Mouse (Mus musculus): ENCODE results near the gene B230217C12Rik.

Gene B230217C12Rik

DNA sequence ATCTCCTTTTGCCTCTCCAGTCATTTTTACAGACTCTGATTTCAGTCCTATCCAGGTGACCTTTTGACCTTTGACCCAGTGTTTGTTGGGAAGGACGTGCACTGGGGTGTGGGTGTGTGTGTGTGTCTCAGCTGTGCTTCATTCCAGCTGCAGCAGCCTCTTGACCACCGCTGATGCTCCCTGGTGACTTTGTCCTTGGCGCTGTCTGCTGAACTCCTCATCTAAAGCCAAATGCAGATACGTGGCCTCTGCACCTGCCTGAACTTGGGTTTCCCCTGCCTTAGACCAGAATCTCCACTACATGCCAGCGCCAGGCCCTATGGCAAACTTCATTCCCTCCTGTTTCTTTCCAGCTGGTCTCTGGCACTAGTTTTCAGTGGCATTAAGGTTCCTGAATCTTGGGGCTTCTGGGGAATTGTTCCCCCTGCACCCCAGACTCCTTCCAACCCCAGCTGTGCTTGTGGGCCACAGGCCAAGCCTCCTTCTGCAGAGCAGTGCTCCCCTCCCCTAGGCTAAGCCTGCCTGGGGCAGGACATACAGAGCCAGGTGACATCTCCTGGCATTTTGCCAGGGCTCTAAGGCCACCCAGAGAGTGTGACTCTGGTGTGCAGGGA is 31.9 kb upstream of the B230217C12Rik start:
- intact Hi-C loops (cut with DNase I) = no loop called here

DNA sequence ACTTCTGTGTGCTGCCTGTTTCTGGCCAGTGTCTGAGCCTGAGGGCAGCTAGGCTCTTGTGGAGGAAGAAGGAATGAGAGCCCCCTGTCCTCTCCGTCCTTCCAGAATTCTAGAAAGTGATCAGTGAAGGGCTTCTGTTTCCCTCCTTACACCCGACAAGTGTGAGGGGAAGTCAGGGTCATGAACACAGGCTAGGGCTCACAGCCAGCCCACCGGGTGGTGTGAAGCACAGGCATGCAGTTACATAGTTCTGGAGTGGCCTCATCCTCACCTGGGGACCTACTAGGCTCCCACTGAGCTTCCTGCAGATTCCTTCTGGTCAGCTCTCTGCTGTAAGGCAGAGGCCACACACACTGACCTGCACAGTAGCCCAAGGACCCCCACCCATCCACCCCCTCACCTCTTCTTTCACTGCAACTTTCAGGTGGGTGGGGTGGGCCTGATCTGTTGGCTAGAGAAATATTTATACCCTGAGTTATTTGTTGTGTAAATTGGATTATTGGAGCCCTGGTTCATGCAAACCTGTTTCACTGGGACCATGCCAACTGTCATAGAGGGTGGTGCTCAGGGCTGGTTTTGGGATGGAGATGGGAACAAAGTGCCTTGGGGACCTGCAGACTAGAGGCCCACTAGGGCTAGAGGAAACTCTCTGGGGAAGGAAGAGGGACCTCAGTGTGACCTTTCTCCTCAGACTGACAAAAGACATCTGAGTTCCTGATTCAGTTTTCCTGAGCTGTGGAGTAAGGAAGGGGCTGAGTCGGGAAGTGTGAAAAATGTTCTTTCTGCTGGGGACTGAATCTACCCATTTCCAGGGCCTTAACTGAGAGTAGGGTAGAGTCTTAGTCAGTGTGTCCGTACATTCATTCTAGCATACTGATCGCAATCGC is 31.1 kb upstream of the B230217C12Rik start:
- intact Hi-C loops (cut with DNase I) = no loop called here

- intact Hi-C loops (cut with DNase I) = no loop called here
Measured at GRCm38 (mm10) chr11:97810356-97810755, 30.2 kb upstream of the B230217C12Rik start.

GRCm38 (mm10) chr11:97810970-97811369 is 29.6 kb upstream of the B230217C12Rik start:
- intact Hi-C loops (cut with DNase I) = no loop called here

DNA sequence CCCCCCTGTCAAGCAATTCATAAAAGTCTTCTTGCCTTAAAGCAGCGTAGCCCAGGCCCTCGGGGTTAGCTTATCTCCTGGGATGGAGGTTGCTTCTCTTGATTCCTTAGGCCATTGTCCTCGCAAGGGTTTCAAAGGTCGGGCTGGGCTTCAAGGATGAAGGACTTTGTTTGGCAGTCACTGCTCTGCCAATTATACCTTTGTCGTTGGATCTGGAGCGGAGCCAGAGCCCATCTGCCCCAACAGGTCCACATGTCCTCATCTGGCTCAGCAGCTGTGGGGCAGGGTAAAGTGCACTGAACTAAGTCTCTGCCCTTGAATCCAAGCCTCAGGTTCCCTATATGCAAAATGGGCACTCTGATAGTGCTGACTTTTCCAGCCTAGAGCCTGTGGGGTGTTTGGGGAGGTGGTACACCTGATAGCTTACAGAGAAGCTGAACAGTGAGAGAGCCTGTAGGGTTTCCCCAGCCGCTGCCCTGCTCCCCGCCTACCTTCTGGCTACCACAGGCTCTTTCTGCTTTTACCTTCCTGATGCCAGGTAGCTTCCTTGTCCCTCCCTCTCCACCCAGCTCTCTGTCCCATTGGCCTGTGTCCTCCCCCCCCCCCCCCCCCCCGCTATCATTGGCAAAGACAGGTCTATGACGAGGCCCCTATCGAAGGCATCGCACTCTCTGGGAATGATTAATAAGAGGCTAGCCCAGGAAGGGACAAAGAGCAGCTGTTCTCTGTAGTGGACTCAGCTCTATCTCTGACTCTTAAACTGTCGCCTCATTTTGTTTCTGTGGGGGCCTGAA is 28.8 kb upstream of the B230217C12Rik start:
- intact Hi-C loops (cut with DNase I) = no loop called here

DNA sequence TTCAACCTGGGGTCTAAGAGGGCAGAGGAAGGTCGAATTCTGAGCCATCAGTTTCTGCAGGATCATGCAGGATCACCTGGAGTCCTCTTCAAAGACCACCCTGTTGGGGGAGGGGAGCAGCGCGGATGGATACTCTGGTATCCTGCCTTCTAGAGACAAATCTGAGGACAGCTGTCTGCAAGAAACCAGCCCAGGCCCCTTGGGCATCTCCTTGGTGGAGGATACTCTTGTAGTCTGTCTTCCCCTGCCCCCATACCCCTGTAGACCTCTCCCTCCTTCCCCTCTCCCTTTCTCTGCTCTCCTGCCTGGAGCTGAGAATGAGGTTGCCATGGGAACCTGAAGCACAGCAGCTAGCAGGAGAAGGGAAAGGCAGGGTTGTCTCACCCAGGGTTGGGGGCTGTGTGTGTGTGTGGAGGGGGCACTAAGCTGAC is 28.1 kb upstream of the B230217C12Rik start:
- intact Hi-C loops (cut with DNase I) = no loop called here

GRCm38 (mm10) chr11:97813085-97813484 is 27.5 kb upstream of the B230217C12Rik start:
- intact Hi-C loops (cut with DNase I) = no loop called here

- intact Hi-C loops (cut with DNase I) = no loop called here
Measured at GRCm38 (mm10) chr11:97813746-97814515, 26.6 kb upstream of the B230217C12Rik start.

DNA sequence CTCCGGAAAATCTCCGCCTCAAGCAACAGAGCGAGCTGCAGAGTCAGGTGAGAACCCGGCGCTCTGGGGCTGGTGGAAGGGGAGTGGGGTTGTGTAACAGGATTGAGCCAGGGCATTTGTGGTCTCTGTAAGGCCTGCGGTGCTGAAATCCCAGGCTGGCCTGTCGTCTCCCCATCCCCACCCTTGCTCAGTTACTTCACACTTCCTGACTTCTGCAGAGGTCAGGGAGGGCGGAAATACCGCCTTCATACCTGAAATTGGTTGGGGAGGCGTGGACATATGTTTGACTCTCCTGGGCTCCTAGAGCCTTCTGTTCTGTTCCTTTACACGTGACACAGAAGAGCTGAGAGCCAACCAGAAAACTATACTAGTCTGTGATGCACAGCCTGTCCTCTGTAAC is 24.8 kb upstream of the B230217C12Rik start:
- intact Hi-C loops (cut with DNase I) = no loop called here

DNA sequence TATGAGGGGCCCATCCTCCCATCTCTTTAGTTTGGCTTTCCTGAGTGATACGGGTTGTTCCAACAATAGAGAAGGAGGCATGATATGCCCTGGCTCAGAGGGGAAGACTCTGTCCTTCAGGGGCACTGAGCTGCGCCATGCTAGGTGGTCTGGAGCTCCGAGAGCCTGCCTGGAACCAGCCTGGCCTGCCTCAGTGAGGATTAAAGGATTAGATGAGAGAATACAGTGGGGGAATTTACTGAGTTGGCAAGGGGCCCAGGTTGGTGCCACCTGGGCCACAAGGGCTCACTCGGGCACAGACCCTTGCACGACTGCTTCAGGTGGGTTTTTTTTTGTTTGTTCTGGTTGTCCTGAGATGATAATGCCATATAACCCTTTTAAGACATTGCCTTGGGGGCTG is 24.4 kb upstream of the B230217C12Rik start:
- intact Hi-C loops (cut with DNase I) = no loop called here

DNA sequence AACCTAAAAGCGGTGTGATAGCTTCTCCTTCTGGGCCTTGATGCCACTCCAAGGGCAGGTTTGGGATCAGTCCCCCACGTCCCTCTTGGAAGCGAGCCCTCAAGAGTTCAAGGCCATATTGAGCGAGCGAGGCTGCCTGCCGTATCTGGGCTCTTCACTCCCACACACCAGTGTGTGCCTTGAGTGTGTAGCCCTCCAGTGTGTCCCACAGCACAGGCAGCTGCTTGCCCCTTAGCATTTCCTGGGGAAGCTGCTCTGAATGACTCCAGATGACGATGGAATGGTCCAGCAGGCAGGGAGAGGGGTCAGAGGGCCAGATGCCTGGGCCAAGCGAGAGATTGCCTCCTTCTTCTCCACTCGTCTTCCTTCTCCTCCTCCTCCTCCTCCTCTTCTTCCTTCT is 23.7 kb upstream of the B230217C12Rik start:
- intact Hi-C loops (cut with DNase I) = no loop called here

- intact Hi-C loops (cut with DNase I) = no loop called here
Measured at GRCm38 (mm10) chr11:97817379-97817778, 23.2 kb upstream of the B230217C12Rik start.

DNA sequence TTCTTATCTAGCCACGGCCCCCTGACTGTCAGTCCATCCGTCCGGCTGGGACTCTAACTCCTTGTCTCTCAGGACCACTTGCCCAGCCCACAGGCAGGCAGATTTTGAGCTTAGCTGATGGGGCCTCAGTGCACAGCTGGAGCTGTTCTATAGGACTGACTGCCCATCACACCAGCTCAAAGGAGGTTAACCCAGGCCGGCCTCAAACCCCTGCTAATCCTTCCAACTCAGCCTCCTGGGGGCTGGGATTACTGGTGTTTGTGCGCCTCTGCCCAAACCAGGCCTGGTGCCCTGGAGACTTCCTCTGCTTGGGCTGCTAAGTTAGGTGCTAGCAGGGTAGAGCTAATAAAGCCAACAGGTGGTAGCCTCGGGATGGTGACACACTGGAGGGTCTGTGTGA is 22.6 kb upstream of the B230217C12Rik start:
- intact Hi-C loops (cut with DNase I) = no loop called here

DNA sequence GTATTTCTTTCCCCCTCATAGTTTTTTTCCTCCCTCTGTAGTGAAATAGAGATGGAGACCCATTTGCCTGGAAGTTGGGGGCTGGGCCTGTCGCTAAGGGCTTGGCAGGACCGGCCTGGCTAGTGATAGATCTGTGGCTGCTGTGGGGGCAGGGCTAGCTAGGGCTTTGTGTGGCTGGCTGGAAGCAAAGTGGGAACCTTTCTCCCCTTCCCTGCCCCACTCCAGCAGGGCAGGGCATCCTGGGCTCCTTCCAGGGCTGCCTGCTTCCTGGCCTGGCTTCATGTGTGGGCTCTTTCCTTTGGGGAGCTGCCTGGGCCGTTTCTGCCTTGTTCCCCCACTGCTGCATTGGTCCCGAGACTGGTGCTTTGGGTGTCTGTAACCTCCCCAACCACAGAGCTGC is 22.0 kb upstream of the B230217C12Rik start:
- intact Hi-C loops (cut with DNase I) = no loop called here

DNA sequence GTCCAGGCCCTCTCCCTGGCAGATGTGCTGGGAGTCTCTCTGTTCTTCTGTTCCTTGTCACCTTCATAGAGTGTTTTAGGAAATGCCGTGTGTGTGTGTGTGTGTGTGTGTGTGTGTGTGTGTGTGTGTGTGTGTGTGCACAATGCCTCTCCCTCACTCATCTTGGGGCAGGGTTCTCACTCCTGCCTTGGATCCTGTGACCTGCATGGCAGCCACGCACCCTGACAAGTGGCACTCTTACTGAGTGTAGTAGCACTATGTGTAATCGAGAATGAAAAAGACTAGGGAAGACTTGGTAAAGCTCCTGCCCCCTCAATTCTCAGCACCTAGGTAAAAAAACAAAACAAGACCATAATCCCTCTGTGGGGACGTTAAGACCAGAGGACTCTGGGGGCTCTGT is 21.5 kb upstream of the B230217C12Rik start:
- intact Hi-C loops (cut with DNase I) = no loop called here

DNA sequence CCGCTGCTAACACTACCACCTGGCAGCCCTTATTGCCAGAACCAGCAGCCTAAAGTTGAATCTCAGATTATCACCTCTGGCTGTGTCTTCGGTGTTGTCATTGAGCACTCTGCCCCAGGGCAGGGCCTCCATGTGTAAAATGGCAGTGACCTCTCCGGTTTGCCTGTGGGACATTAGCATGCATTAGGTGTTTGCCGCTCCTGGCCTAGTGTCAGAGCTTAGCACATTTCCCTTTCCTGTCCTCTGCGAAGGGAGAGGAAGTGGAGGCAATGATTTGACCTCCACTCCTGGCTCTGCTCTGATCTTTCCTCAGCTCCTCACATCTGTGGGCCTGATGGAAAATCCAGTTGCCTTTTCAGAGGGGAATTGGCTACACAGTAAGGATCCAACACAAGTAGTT is 20.7 kb upstream of the B230217C12Rik start:
- intact Hi-C loops (cut with DNase I) = no loop called here

GRCm38 (mm10) chr11:97820840-97821239 is 19.7 kb upstream of the B230217C12Rik start:
- intact Hi-C loops (cut with DNase I) = no loop called here

DNA sequence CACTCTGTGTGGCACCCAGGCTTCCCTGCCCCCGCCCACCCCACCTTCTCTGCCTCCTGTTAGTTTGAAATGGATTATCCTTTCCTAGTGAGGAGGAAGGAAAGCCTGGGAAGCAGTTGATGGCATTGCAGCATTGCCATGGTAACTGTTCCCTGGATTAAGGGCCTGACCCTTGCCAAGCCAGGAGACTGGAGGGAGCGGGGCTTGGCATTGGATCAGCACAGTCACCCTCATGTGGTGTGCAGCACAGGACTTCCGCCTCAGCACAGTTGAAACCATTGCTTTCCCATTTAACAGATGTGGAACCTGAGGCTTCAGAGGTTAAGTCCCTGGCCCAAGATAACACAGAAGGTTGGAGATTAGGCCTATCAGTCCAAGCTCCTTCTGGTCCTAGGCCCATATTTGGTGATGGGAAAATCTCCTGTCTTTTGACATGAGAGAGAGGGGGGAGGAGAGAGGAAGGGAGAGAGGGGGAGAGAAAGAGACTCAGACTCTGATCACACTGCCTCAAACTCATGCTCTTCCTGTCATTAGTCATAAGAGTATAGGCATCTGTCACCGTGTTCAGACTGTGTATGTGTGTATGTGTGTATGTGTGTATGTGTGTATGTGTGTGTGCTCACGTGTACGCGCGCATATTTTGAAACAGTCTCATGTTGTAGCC is 19.0 kb upstream of the B230217C12Rik start:
- intact Hi-C loops (cut with DNase I) = no loop called here

DNA sequence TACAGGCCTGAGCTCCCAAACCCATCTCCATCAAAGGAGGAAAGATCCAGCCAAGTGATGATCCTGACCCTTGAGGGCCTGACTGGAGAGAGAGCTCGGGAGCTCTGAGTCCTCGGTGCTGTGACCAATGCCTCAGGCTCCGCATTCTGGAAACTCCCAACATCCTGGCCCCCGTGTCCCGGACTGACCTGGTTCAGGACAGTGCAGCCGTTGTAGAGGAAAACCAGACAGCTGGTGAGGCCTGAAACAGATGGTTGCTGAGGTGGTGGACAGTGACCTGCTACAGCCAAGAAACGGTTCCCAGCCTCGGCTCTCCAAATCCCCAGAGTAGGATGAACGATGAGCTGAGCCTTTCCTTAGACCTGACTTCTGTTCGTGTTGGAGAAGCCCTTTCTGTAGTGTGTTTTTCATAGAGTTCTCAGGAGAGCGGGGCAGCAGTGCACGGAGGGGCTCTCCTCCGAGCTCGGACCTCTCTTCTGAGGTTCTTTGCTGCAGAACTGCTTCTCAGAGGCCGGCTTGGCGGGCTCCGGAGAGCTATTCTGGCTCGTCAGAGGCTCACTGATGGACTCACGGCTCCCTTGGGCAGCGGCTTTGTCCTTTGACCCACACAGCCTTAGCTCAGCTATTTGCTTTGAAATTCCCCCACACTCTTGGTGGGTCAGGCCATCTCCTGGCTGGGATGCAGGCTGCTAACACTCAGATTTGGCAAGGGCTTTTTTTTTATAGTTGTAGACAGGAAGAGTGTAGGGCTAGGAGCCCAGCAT is 17.6 kb upstream of the B230217C12Rik start:
- intact Hi-C loops (cut with DNase I) = no loop called here

DNA sequence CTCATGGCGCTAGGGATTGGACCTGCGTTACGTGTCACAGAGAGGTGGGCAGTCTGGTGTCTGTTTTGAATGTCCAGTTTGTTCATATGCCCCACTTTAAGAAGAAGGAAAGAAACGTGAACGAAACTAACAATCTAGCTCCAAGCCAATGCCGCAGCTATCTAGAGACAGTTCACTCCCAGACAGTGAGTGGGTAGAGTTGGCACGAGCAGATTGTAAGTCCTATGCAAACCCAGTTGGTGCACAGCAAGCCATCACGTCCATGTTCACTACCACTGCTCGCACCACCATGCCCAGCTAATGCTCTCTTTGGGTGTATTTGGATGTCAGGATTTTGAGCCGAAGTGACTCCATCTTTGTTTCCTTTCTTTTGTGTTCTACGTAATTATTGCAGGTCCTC is 16.4 kb upstream of the B230217C12Rik start:
- intact Hi-C loops (cut with DNase I) = no loop called here
